Mouse (Mus musculus) testis, adult 2 months (tissue): ENCODE results near the gene Gucy2c.

Experiments
- CTCF ChIP-seq: fragments of 200-500 bp; IDR thresholded peaks from 2 replicates; pipeline ENCODE4 v1.5.1; 2012; ENCODE audit warnings: low read depth, mild to moderate bottlenecking, inconsistent platforms, low read length, moderate library complexity; ENCODE audit not compliant: control insufficient read depth, insufficient read depth, insufficient replicate concordance
- POLR2A ChIP-seq: fragments of 200-500 bp; IDR thresholded peaks from 2 replicates; pipeline ENCODE4 v1.6.1; 2012; ENCODE audit warnings: low read depth, mild to moderate bottlenecking, inconsistent platforms, low read length, moderate library complexity; ENCODE audit not compliant: control insufficient read depth

DNA sequence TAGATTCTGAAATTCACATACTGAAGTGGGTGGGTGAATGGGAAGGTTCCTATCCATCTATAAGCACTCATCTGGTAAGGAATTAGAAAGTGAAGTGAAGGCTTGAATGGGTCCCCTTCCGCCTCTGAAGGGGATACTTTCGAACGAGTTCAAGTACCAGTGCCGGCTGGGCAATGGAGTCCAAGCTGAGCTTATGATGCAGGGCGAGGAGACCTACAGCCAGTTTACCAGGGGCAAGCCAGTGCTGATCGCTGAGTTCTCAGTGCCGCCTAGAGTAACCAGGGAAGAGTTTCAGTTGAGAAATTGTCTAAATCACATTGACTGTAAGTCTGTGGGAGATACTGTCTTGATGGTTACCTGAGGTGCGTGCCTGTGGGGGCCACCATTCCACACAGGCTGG lies 19.1 kb upstream of the Gucy2c start:
- no peak for TF ChIP-seq POLR2A
- TF ChIP-seq CTCF = no peak
